Mouse (Mus musculus) E14TG2a.4 (cell line): ENCODE results near the gene Wdr18.
A peak's percentile ranks its signal among the peaks of the same experiment; 100 is the strongest.

Source experiments
- H3K27me3 ChIP-seq: 2 replicates; pipeline ENCODE4 v1.6.1; 2014; ENCODE audit warnings: low read length, control low read depth; ENCODE audit not compliant: insufficient read depth
- H3K36me3 ChIP-seq: 2 replicates; pipeline ENCODE4 v1.6.1; 2014; ENCODE audit warnings: low read length, control low read depth; ENCODE audit not compliant: insufficient read depth
- H3K4me1 ChIP-seq: replicated peaks from 2 replicates; pipeline ENCODE4 v1.6.1; 2014; ENCODE audit warnings: low read depth, low read length, control low read depth
- H3K4me3 ChIP-seq: replicated peaks from 2 replicates; pipeline ENCODE4 v1.5.1; 2014; ENCODE audit warnings: mild to moderate bottlenecking, low read length
- H3K9me3 ChIP-seq: 2 replicates; pipeline ENCODE4 v1.6.1; 2014; ENCODE audit warnings: low read length, control low read depth
- CTCF ChIP-seq: conservative IDR thresholded peaks from 2 replicates; pipeline ENCODE4 v1.5.1; 2014; ENCODE audit warnings: low read length
- NANOG ChIP-seq: IDR thresholded peaks from 2 replicates; pipeline ENCODE4 v1.6.1; 2014; ENCODE audit warnings: borderline replicate concordance, low read length, mixed read lengths
- POU5F1 ChIP-seq: IDR thresholded peaks from 2 replicates; pipeline ENCODE4 v1.6.1; 2014; ENCODE audit warnings: low read length, borderline replicate concordance

Gene Wdr18

DNA sequence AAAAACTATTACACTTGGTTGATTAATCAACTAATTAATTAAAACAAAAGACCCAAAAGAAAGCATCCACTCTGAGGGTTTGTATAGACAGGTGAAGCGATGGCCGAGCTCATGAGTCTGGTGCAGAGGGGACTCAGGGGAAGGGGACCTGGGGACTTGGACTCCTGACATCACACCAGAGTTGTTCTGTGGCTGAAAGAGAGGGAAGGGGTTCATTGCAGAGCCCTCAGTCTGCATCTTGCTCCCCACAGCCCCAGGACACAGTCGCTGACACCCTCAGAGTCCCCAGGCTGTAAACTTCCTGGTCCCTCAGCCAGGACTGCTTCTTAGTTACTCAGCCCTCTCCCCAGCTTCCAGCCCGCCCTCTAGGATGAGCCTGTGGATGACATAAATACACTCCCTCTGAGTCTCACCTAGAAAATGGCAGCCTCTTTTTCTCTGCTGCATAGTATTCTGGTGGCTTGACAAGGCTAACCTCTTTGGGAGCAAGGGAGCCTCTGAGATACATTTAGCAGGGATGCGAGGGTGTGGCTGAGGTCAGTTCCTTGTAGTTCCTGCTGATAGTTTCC lies 42.3 kb upstream of the Wdr18 start:
- Histone ChIP-seq H3K9me3 (no peaks in the 10 kb centered on the region), H3K4me1 (peaks cover 74% of the 10 kb centered on the region), H3K4me3 (peak overlapping the region; percentile 84), H3K27me3 (peaks cover 53% of the 10 kb centered on the region), H3K36me3 (no peaks in the 10 kb centered on the region; the same call in 1 of the 2 replicates)
- TF ChIP-seq NANOG (no peak), CTCF (no peak), POU5F1 (no peak)

DNA sequence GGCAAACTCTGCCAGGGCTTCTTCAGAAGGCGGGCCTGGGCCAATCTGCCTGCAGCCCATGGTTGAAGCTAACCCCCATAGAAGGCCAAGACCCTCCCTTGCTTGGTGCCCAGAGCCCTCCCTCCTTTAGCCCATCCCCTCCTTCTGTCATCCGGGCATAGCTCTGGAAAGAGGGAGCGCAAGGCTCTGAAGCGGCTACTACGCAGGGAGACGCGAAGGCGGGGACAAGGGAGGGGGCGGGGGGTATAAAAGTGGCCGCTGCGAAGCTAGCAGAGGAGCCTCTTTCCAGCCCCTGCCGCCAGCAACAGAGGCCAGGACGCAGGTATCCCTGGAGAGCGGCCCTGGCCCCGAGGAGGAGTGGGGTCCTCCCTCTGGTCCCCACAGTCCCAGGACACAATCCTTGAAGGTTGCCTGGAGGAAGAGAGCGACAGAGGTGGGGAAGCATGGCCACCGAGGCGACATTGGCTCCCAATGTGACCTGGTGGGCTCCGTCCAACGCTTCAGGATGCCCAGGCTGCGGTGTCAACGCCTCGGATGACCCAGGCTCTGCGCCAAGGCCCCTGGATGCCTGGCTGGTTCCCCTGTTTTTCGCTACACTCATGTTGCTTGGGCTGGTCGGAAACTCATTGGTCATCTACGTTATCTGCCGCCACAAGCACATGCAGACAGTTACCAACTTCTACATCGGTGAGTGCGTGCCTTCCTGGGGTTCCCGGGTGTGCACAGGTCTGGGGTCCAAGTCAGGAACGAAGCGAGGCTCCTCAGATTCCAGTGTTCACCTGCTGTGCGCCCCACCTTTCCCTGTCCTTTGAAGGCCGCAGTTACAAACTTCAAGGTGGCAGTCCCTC lies 41.5 kb upstream of the Wdr18 start:
- TF ChIP-seq POU5F1 (no peak), NANOG (no peak), CTCF (no peak)
- H3K4me3 ChIP-seq: peak overlapping the region; percentile 65
- H3K27me3 ChIP-seq: peaks cover 61% of the 10 kb centered on the region
- no peaks in the 10 kb centered on the region for H3K9me3 ChIP-seq
- peaks cover 78% of the 10 kb centered on the region for H3K4me1 ChIP-seq
- H3K36me3 ChIP-seq: no peaks in the 10 kb centered on the region; the same call in 1 of the 2 replicates

DNA sequence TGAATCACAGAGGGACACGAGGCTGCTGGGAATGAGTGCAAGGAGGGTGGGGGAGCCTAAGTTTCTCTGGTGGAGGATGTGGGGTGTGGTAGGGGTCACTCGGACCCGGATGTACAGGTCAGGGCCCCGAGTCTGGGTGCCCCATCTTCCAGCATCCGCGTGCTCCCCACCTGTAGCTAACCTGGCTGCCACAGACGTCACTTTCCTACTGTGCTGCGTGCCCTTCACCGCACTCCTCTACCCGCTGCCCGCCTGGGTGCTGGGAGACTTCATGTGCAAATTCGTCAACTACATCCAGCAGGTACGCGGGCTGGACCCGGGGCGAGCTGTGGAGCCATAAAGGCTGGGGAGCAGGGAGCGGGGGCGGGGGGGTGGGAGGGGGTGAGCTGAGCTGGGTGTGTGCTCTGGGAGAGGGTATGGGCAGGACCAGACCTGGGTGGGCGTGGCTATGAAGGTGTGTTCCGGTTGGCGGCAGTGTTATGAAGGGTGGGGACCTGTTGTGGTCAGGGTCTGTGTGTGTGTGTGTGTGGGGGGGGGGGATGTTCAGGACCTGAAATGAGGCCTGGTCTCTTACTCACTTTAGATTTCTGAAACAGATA lies 40.6 kb upstream of the Wdr18 start:
- TF ChIP-seq POU5F1 (no peak), CTCF (no peak), NANOG (no peak)
- H3K27me3 ChIP-seq: peaks cover 65% of the 10 kb centered on the region
- peak overlapping the region; percentile 69 for H3K4me3 ChIP-seq
- peaks cover 86% of the 10 kb centered on the region for H3K4me1 ChIP-seq
- H3K9me3 ChIP-seq: no peaks in the 10 kb centered on the region
- no peaks in the 10 kb centered on the region; the same call in 1 of the 2 replicates for H3K36me3 ChIP-seq

- no peaks in the 10 kb centered on the region for H3K36me3 ChIP-seq
- peaks cover 65% of the 10 kb centered on the region for H3K27me3 ChIP-seq
- H3K4me1 ChIP-seq: peaks cover 87% of the 10 kb centered on the region
- TF ChIP-seq POU5F1 (no peak), NANOG (no peak), CTCF (no peak)
- H3K9me3 ChIP-seq: no peaks in the 10 kb centered on the region
- H3K4me3 ChIP-seq: peak overlapping the region; percentile 69
Observed at GRCm38 (mm10) chr10:79920056-79920890, 39.7 kb upstream of the Wdr18 start.

GRCm38 (mm10) chr10:79920958-79921535 lies 38.9 kb upstream of the Wdr18 start, which contains the start of gene R3hdm4:
TSS of gene R3hdm4 (minus strand) at chr10:79921208.
- H3K27me3 ChIP-seq: peaks cover 68% of the 10 kb centered on the region
- no peaks in the 10 kb centered on the region for H3K9me3 ChIP-seq
- no peak for TF ChIP-seq CTCF
- H3K4me3 ChIP-seq: peak within 1 kb of the TSS; percentile 69
- no peaks in the 10 kb centered on the region for H3K36me3 ChIP-seq
- peaks cover 87% of the 10 kb centered on the region for H3K4me1 ChIP-seq

- Histone ChIP-seq H3K36me3 (no peaks in the 10 kb centered on the region), H3K9me3 (no peaks in the 10 kb centered on the region), H3K27me3 (peaks cover 72% of the 10 kb centered on the region), H3K4me3 (peak overlapping the region; percentile 69), H3K4me1 (peaks cover 88% of the 10 kb centered on the region)
- TF ChIP-seq NANOG: no peak
- no peak for TF ChIP-seq POU5F1
- no peak for TF ChIP-seq CTCF
Observed at GRCm38 (mm10) chr10:79921572-79921971, 38.4 kb upstream of the Wdr18 start.

DNA sequence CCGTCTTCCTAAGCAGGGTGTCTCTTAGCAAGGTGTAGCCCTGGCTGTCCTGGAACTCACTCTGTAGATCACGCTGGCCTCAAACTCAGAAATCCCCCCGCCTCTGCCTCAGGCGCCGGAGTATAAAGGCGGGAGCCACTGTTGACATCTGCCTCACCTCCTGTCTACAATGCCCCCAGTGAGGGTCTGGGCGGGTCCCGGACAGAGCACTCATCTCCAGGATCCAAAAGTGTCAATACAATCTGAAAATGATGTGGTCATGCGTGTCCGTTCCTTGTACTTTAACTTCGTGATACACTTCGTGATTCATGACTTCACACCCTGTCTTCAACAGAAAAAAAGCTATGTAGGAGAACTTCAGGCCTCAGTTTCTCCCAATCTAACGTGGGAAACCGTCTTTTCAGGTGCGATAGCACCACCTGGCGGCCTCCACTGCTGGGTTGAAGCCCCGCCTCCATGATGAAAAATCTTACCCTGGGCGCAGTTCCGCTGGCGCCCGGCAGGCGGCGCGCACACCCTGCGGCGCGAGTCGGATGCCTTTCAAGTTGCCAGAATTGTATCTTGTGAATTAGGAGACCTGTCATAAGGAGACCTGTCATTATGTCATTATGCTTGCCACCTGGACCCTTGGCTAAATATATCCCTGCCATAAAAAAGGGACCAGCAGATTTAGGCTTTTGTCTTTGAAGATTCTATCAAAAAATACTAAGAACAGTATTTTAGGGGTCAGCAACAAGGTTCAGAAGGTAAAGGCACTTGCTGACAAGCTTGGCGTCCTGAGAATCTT lies 34.8 kb upstream of the Wdr18 start:
- H3K4me1 ChIP-seq: peaks cover 71% of the 10 kb centered on the region
- TF ChIP-seq NANOG: no peak
- TF ChIP-seq CTCF: peak; percentile 63
- TF ChIP-seq POU5F1: no peak
- H3K4me3 ChIP-seq: no peak overlapping the region
- H3K36me3 ChIP-seq: no peaks in the 10 kb centered on the region
- H3K27me3 ChIP-seq: peaks cover 70% of the 10 kb centered on the region
- H3K9me3 ChIP-seq: 0 out of 2 replicates have a peak, but pooled peaks cover 2% of the 10 kb centered on the region
